Mouse (Mus musculus) neural tube, embryonic 15.5 days (tissue): ENCODE data around the gene Tctex1d1. TPM values are rescaled to one million over a fixed set of nuclear protein-coding genes. Genes with fewer than 3 reads are reported as not detected.

ENCODE experiments used
- ATAC-seq: fragments of 200-750 bp; cut with Nextera tagmentation; 2 replicates; pipeline ENCODE4 v1.8.0; 2017; ENCODE audit warnings: mild to moderate bottlenecking, moderate TSS enrichment, moderate library complexity; ENCODE audit not compliant: low FRiP score
- H3K27ac ChIP-seq: fragments of 300-500 bp; sonication (generic); replicated peaks from 2 replicates; pipeline ENCODE4 v1.5.1; 2015; ENCODE audit warnings: mild to moderate bottlenecking, inconsistent platforms
- H3K27me3 ChIP-seq: fragments of 300-500 bp; sonication (generic); replicated peaks from 2 replicates; pipeline ENCODE4 v1.6.1; 2015; ENCODE audit warnings: inconsistent platforms
- H3K36me3 ChIP-seq: fragments of 300-500 bp; sonication (generic); 2 replicates; pipeline ENCODE4 v1.6.1; 2015; ENCODE audit warnings: inconsistent platforms
- H3K4me1 ChIP-seq: fragments of 300-500 bp; sonication (generic); 2 replicates; pipeline ENCODE4 v1.6.1; 2015; ENCODE audit warnings: inconsistent platforms
- H3K4me2 ChIP-seq: fragments of 300-500 bp; sonication (generic); 2 replicates; pipeline ENCODE4 v1.6.1; 2015; ENCODE audit warnings: inconsistent platforms, mild to moderate bottlenecking, moderate library complexity
- H3K4me3 ChIP-seq: fragments of 300-500 bp; sonication (generic); replicated peaks from 2 replicates; pipeline ENCODE4 v1.5.1; 2015; ENCODE audit warnings: mild to moderate bottlenecking, inconsistent platforms
- H3K9ac ChIP-seq: fragments of 300-500 bp; sonication (generic); replicated peaks from 2 replicates; pipeline ENCODE4 v1.6.1; 2015; ENCODE audit warnings: mild to moderate bottlenecking, inconsistent platforms
- H3K9me3 ChIP-seq: fragments of 300-500 bp; sonication (generic); replicated peaks from 2 replicates; pipeline ENCODE4 v1.6.1; 2016; ENCODE audit warnings: inconsistent platforms
- WGBS: fragments of 180-500 bp; shearing (Covaris S2); methylation state at CpG from one replicate; pipeline ENCODE4 v1.1.7; 2015; ENCODE audit warnings: mixed read lengths; 5-methylcytosine and 5-hydroxymethylcytosine counted together
- polyA plus RNA-seq: library from polyadenylated mRNA; unstranded; fragments of >200 nt; fragmentation: Nextera tagmentation; extraction: Ambion mirVana; gene quantifications from 2 replicates; pipeline ENCODE4 v1.2.1, GENCODE M21; 2015

The Tctex1d1 gene
- polyA plus RNA-seq: 2.7 and 3.2 TPM in 2 replicates

DNA sequence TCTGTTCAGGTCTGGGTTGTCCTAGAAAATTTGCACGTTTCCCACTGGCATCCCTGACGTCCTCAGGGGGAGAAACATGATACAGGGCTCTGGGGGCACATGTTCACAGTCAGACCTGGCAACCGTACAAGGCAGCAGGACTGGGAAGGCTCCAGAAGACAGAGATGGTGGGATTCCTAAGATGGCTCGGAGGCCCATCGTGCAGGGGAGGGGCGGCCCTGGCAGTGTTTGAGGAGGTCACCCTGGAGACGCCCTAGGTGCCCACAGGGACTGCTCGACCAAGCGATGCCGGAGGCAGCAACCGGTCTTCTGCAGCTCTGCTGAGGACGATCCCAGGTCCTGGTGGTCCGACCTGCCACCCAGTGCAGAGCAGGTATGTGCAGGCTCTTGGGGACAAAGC is at the start of gene Tctex1d1:
Gene Tctex1d1 (plus strand): TSS at position 167 of the 400 bp plus-strand sequence.
- Histone ChIP-seq H3K36me3 (no peaks in the 10 kb centered on the region), H3K4me3 (peak within 1 kb of the TSS; percentile 33), H3K27me3 (no peaks in the 10 kb centered on the region), H3K4me2 (peak within 1 kb of the TSS; percentile 76), H3K27ac (no peak within 1 kb of the TSS), H3K4me1 (peaks cover 13% of the 10 kb centered on the region), H3K9ac (0 out of 2 replicates have a peak within 1 kb of the TSS, but pooled peaks have one; percentile 11), H3K9me3 (no peaks in the 10 kb centered on the region)
- peak; percentile 69 for ATAC-seq
- 2% methylated on average over 13 of the region's 13 CpGs for WGBS

DNA sequence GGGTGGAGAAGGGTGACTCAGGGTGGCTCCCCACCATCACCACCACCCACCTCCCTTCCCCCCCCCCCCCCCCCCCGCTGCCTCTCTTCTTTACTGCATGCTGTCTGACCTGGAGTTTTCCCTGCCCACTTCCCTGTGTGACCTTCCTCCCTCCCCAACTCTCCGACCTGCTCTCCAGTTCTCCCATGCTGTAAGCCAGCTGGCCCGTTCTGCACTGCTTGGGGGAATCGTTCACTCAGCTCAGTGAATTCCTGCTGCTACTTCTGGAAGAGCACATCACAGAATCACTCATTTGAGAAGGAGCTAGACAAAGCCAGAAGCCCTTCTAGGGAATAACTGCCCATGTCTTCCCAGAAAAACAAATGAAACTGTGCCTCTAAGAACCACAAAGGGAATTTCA is 48.9 kb upstream of the Tctex1d1 start:
- no peak overlapping the region for H3K4me2 ChIP-seq
- no peaks in the 10 kb centered on the region for H3K4me1 ChIP-seq
- no peak overlapping the region for H3K27ac ChIP-seq
- no peaks in the 10 kb centered on the region for H3K27me3 ChIP-seq
- H3K4me3 ChIP-seq: no peak overlapping the region
- H3K36me3 ChIP-seq: peaks cover 27% of the 10 kb centered on the region
- no peaks in the 10 kb centered on the region for H3K9me3 ChIP-seq
- no peak overlapping the region for H3K9ac ChIP-seq
- no peak for ATAC-seq
- 55% methylated on average over 3 of the region's 4 CpGs for WGBS

DNA sequence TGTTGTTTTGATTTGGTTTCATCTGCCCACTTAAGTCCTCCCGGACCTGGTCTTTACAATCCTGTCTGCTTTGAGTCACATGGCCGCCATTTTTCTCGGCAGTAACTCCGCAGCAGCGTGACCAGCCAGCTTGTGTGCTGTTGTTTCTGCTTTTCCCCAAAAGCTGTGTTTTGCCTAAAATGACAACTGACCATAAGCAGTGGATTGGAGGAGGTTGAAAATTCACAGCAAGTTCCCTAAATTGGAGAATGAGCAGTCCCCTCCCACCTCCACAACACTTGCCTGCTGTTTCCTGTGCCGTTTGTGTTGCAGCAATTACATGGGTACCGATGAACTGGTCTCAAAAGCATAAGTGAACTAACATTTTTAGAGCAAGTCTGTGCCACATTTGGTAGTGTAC is 47.7 kb upstream of the Tctex1d1 start:
- no peak overlapping the region for H3K27ac ChIP-seq
- no peaks in the 10 kb centered on the region for H3K27me3 ChIP-seq
- H3K9ac ChIP-seq: no peak overlapping the region
- no peaks in the 10 kb centered on the region for H3K9me3 ChIP-seq
- H3K4me3 ChIP-seq: no peak overlapping the region
- H3K36me3 ChIP-seq: peaks cover 29% of the 10 kb centered on the region
- no peak overlapping the region for H3K4me2 ChIP-seq
- WGBS: 82% methylated on average over 7 of the region's 7 CpGs
- no peaks in the 10 kb centered on the region for H3K4me1 ChIP-seq
- ATAC-seq: no peak

DNA sequence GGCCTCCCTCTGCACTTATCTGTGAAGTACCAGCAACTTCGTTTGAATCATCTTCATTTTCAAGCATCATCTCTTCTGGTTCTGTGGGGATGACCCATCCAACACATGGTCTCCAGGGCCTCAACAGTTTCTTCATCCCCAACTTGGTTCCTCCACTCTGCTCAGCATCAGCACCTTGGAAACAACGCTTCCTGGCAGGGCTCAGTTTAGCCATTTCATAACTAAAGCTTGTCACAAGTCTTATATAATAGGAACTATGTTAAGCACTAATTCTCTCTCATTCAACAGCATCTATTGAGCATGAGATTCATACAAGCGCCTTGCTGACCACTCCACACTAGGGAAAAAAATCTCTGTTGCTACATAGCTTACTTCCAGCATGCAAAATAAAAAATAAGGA is 38.1 kb upstream of the Tctex1d1 start:
- Histone ChIP-seq H3K9ac (no peak overlapping the region), H3K4me1 (no peaks in the 10 kb centered on the region), H3K4me3 (no peak overlapping the region), H3K27ac (no peak overlapping the region), H3K36me3 (peaks cover 27% of the 10 kb centered on the region), H3K27me3 (no peaks in the 10 kb centered on the region), H3K4me2 (no peak overlapping the region), H3K9me3 (no peaks in the 10 kb centered on the region)
- WGBS: 88% methylated on average over 3 of the region's 3 CpGs
- no peak for ATAC-seq

DNA sequence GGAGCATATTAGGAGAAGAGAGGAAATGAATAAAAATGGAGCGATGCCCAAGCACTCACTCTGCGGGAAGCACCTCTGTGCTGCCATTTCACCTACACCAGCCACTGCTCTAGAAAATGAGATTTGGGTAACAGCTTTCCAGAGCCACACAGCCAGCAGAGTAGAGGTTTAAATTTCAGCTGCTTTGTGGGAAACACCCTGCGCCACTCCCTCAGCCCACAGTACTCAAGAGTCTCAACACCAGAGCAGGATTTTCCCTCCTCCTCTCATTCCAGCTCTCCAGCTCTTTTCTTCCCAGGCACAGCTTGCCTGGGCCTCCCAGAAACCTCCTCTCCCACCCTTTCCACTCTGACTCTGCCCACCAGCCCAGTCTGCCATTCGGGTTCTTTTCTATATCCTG is 37.7 kb upstream of the Tctex1d1 start:
- Histone ChIP-seq H3K27me3 (no peaks in the 10 kb centered on the region), H3K9ac (no peak overlapping the region), H3K27ac (no peak overlapping the region), H3K4me1 (no peaks in the 10 kb centered on the region), H3K4me3 (no peak overlapping the region), H3K4me2 (no peak overlapping the region), H3K9me3 (no peaks in the 10 kb centered on the region), H3K36me3 (peaks cover 24% of the 10 kb centered on the region)
- 89% methylated on average over 4 of the region's 4 CpGs for WGBS
- no peak for ATAC-seq

DNA sequence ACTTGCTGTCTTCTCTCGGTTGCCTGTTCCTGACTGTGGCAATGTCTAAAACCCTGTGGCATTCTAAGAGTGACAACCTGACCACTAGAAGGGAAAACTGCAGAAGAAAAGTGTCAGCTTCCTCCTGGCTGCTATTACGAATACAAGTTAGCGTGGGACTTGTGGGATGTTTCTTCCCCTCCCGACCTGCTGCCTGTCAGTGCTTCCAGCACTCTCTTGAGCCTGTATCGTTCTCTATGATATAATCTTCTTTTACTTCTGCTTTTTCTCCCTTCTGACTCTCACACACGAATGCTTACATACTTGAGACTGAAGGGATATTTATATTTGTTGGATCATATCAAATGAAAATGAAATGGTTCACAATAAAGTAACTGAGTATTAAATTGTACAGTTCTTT is 34.1 kb upstream of the Tctex1d1 start:
- no peak for ATAC-seq
- no peak overlapping the region for H3K4me3 ChIP-seq
- WGBS: 80% methylated on average over 6 of the region's 6 CpGs
- H3K9me3 ChIP-seq: no peaks in the 10 kb centered on the region
- H3K27ac ChIP-seq: no peak overlapping the region
- H3K9ac ChIP-seq: no peak overlapping the region
- H3K4me1 ChIP-seq: no peaks in the 10 kb centered on the region
- no peak overlapping the region for H3K4me2 ChIP-seq
- H3K36me3 ChIP-seq: peaks cover 6% of the 10 kb centered on the region; the same call in 1 of the 2 replicates
- no peaks in the 10 kb centered on the region for H3K27me3 ChIP-seq

DNA sequence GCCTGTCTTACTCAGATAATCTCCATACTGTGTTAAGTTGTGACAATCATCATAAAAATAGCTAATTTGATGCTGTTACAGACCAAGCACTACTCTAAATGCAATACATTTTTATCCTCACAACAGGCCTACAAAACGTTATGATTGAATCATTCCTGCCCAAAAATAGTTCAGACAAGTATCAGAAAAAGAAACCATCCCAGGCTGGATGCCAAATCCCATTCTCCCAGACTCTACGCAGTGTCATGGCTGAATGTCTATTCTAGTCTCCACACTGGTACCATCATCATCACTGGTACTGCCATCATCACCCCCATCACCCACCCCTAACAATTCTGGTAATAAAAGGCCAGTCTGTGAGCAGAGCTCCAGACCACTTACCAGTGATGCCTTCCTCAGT is 25.9 kb upstream of the Tctex1d1 start:
- no peaks in the 10 kb centered on the region for H3K9me3 ChIP-seq
- H3K9ac ChIP-seq: no peak overlapping the region
- ATAC-seq: no peak
- H3K4me1 ChIP-seq: no peaks in the 10 kb centered on the region
- H3K4me2 ChIP-seq: no peak overlapping the region
- H3K27ac ChIP-seq: no peak overlapping the region
- no peaks in the 10 kb centered on the region for H3K27me3 ChIP-seq
- H3K36me3 ChIP-seq: no peaks in the 10 kb centered on the region
- WGBS: 77% methylated on average over 2 of the region's 2 CpGs
- no peak overlapping the region for H3K4me3 ChIP-seq

DNA sequence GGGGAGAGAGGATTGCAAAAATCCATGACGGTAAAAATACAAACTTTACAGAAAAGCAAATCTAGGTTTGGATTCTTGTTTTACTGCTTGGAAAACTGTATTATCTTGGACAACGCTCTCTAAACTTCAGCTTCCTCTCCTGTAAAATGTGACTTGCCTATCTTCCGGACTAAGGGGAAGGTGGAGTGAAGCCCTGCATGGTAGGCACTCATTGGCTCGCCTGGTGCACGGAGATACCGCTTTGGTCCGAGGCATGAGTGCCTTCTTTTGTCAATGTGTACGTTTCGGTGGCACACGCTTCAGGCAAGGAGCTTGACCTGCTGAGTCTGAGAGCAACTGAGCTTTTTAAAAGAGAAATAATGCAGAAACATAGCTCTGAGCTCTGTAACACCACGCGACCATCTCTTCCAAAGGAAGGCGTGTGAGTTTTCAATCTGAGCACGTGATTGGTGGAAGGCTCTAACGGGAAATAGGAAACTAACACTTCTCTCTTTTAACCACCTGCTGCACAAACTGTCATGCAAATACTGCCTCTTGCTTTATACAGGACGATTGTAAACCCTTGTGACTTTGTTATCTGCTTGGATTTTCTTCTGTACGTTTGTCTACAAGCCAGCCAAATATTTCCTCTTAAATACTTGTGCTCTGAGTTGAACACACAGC is 23.0 kb upstream of the Tctex1d1 start:
- Histone ChIP-seq H3K4me1 (no peaks in the 10 kb centered on the region), H3K9me3 (no peaks in the 10 kb centered on the region), H3K27ac (no peak overlapping the region), H3K27me3 (no peaks in the 10 kb centered on the region), H3K36me3 (no peaks in the 10 kb centered on the region), H3K9ac (no peak overlapping the region), H3K4me2 (no peak overlapping the region), H3K4me3 (no peak overlapping the region)
- no peak for ATAC-seq
- 68% methylated on average over 17 of the region's 17 CpGs for WGBS

DNA sequence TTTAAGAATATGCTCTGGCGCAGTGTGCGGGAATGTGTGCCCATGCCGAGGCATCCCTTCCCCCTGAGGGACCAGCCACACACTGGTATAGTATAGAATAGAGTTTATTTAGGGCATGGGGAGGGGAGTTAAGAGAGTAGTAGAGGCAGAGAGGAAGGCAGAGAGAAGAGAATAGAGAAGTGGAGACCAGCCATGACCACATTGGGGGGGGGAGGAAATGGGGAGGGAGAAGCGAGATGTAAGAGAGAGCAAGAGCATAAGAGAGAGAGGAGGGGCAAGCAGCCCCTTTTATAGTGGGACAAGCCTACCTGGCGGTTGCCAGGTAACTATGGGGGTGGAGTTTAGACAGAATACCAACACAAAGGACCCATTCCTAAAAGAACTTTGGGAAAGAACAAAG is 19.0 kb upstream of the Tctex1d1 start:
- H3K9ac ChIP-seq: no peak overlapping the region
- H3K27ac ChIP-seq: no peak overlapping the region
- H3K9me3 ChIP-seq: no peaks in the 10 kb centered on the region
- H3K4me1 ChIP-seq: no peaks in the 10 kb centered on the region
- no peaks in the 10 kb centered on the region for H3K27me3 ChIP-seq
- H3K4me3 ChIP-seq: no peak overlapping the region
- WGBS: 89% methylated on average over 5 of the region's 5 CpGs
- no peak overlapping the region for H3K4me2 ChIP-seq
- no peak for ATAC-seq
- peaks cover 13% of the 10 kb centered on the region for H3K36me3 ChIP-seq

DNA sequence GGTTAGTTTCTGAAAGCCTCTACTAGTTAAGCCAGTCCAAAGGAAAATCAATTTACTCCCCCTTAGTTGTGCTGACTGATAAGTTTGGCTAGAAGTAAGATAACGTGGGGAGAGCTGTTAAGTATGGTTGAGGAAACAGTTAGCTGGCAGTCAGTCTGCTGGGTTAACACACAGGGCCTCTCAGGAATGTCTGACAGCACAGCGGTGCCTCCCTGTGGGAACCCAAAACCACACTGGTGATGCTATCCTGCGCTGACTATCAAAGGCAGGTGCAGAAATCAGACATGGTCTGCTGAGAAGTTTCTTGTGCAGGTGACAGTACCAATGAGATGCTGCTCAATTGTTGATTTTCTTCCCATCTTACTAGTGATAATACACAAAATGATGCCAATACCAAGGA is 14.2 kb upstream of the Tctex1d1 start:
- no peaks in the 10 kb centered on the region for H3K4me1 ChIP-seq
- no peak overlapping the region for H3K4me3 ChIP-seq
- H3K9ac ChIP-seq: no peak overlapping the region
- WGBS: 81% methylated on average over 3 of the region's 3 CpGs
- H3K9me3 ChIP-seq: no peaks in the 10 kb centered on the region
- H3K4me2 ChIP-seq: no peak overlapping the region
- no peaks in the 10 kb centered on the region for H3K27me3 ChIP-seq
- peaks cover 38% of the 10 kb centered on the region for H3K36me3 ChIP-seq
- no peak for ATAC-seq
- H3K27ac ChIP-seq: no peak overlapping the region

DNA sequence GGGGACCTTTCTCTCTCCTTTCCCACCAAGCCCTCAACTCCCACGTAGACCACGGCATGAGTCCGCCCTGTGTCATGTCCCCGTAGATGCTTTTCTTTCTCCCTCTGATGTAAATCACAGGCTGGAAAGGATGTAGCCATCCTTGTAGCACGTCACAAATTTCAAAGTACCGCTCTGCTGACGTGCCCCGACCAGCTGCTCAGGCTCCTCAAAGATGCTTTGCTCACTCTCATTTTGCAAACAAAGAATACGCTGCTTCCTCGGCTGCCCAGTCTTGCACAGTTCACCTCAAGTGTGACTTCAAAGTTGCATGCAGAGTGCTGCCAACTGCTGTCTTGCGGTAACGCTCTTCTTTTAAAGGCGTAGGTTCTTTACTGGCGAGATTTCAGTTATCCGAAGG is 10.6 kb upstream of the Tctex1d1 start:
- no peak overlapping the region for H3K4me3 ChIP-seq
- no peaks in the 10 kb centered on the region for H3K9me3 ChIP-seq
- no peaks in the 10 kb centered on the region for H3K4me1 ChIP-seq
- H3K9ac ChIP-seq: no peak overlapping the region
- WGBS: 87% methylated on average over 15 of the region's 15 CpGs
- peaks cover 33% of the 10 kb centered on the region for H3K36me3 ChIP-seq
- H3K27me3 ChIP-seq: no peaks in the 10 kb centered on the region
- ATAC-seq: no peak
- no peak overlapping the region for H3K27ac ChIP-seq
- no peak overlapping the region for H3K4me2 ChIP-seq

DNA sequence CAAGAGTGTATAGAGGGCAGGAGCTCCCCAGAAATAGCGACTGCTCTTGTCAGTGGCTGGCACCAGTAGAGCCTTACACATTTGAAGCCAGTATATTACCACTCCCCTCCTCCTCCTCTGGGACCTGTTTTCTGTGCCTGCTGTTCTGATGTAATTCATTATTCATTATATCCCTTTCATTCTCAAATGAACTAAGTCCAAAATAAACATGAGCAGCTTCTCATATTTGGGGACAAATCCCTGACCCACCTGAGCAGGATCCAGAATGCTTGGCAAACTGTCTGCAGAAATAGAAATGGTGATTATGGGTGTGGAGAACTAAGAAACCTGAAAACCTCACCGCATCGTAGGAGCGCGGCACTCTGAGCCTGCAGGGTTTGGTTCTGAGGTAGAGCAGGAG is 8.8 kb upstream of the Tctex1d1 start:
- Histone ChIP-seq H3K36me3 (peaks cover 29% of the 10 kb centered on the region), H3K27ac (no peak overlapping the region), H3K4me3 (no peak overlapping the region), H3K9ac (no peak overlapping the region), H3K4me2 (no peak overlapping the region), H3K9me3 (no peaks in the 10 kb centered on the region), H3K4me1 (no peaks in the 10 kb centered on the region), H3K27me3 (no peaks in the 10 kb centered on the region)
- WGBS: 83% methylated on average over 5 of the region's 5 CpGs
- no peak for ATAC-seq
